Mouse (Mus musculus): Measurements from ENCODE around the gene Nkd1.

GRCm38 (mm10) chr8:88494076-88494475 lies 27.1 kb upstream of the Nkd1 start:
- TF ChIP-seq CTCF (IDR thresholded peaks at IDR 0.05): no peak
- TF ChIP-seq EP300 (IDR thresholded peaks at IDR 0.05; ENCODE audit: insufficient read depth, low read depth, low read length): no peak
- no peak for TF ChIP-seq POLR2A (IDR thresholded peaks at IDR 0.05; ENCODE audit: insufficient read depth, low read depth, low read length)

Measured in heart, adult 2 months (tissue).